Mouse (Mus musculus): ENCODE results near the gene Fahd1.

GRCm38 (mm10) chr17:24800524-24800923 lies 49.6 kb downstream of the Fahd1 start:
- no peak for TF ChIP-seq POLR2A (IDR thresholded peaks at IDR 0.05; ENCODE audit: low read depth, low read length)
- TF ChIP-seq CTCF (conservative IDR thresholded peaks at IDR 0.05; ENCODE audit: insufficient read depth, insufficient read length, low read depth, low read length) = no peak

All from kidney, adult 2 months (tissue).